Mouse (Mus musculus) limb, embryonic 15.5 days (tissue): ENCODE measurements at regions not wholly inside any gene's neighbourhood (a gene's known extent, or its start where the extent isn't known, plus 50 kb on each side); places are given as distances from the start of the nearest gene placed in this dataset.

Source experiments
- ATAC-seq: fragments of 200-750 bp; cut with Nextera tagmentation; 2 replicates; pipeline ENCODE4 v1.8.0; 2017; ENCODE audit warnings: low read depth, moderate TSS enrichment; ENCODE audit not compliant: insufficient number of reproducible peaks, low FRiP score, low TSS enrichment
- H3K27ac ChIP-seq: fragments of 300-500 bp; sonication (generic); 2 replicates; pipeline ENCODE4 v1.5.1; 2015; ENCODE audit warnings: moderate library complexity, mild to moderate bottlenecking, inconsistent platforms
- H3K27me3 ChIP-seq: fragments of 300-500 bp; sonication (generic); 2 replicates; pipeline ENCODE4 v1.6.1; 2015; ENCODE audit warnings: inconsistent platforms
- H3K36me3 ChIP-seq: fragments of 300-500 bp; sonication (generic); 2 replicates; pipeline ENCODE4 v1.6.1; 2015; ENCODE audit warnings: inconsistent platforms
- H3K4me1 ChIP-seq: fragments of 300-500 bp; sonication (generic); 2 replicates; pipeline ENCODE4 v1.6.1; 2015; ENCODE audit warnings: inconsistent platforms
- H3K4me2 ChIP-seq: fragments of 300-500 bp; sonication (generic); 2 replicates; pipeline ENCODE4 v1.6.1; 2015; ENCODE audit warnings: mild to moderate bottlenecking, inconsistent platforms
- H3K4me3 ChIP-seq: fragments of 300-500 bp; sonication (generic); 2 replicates; pipeline ENCODE4 v1.5.1; 2015; ENCODE audit warnings: mild to moderate bottlenecking, inconsistent platforms
- H3K9ac ChIP-seq: fragments of 300-500 bp; sonication (generic); 2 replicates; pipeline ENCODE4 v1.6.1; 2015; ENCODE audit warnings: inconsistent platforms
- H3K9me3 ChIP-seq: fragments of 300-500 bp; sonication (generic); 2 replicates; pipeline ENCODE4 v1.6.1; 2016; ENCODE audit warnings: inconsistent platforms
- WGBS: fragments of 180-500 bp; shearing (Covaris S2); methylation state at CpG from one replicate; pipeline ENCODE4 v1.1.7; 2015; 5-methylcytosine and 5-hydroxymethylcytosine counted together

GRCm38 (mm10) chr15:62238503-62239045 lies 1315.8 kb upstream of the A1bg start:
- Histone ChIP-seq H3K27ac (no peak overlapping the region), H3K4me2 (no peak overlapping the region), H3K4me3 (no peak overlapping the region), H3K36me3 (no peaks in the 10 kb centered on the region), H3K9me3 (no peaks in the 10 kb centered on the region), H3K9ac (no peak overlapping the region), H3K27me3 (no peaks in the 10 kb centered on the region), H3K4me1 (no peaks in the 10 kb centered on the region)
- 88% methylated on average over 5 of the region's 5 CpGs for WGBS
- ATAC-seq: no peak

- H3K36me3 ChIP-seq: no peaks in the 10 kb centered on the region
- H3K4me3 ChIP-seq: no peak overlapping the region
- H3K27me3 ChIP-seq: no peaks in the 10 kb centered on the region
- H3K4me2 ChIP-seq: no peak overlapping the region
- no peak overlapping the region for H3K27ac ChIP-seq
- H3K9ac ChIP-seq: no peak overlapping the region
- ATAC-seq: no peak
- WGBS: 65% methylated on average over 2 of the region's 2 CpGs
- H3K4me1 ChIP-seq: no peaks in the 10 kb centered on the region
- no peaks in the 10 kb centered on the region for H3K9me3 ChIP-seq
Measured at GRCm38 (mm10) chr15:62236056-62236455, 1313.2 kb upstream of the A1bg start.

GRCm38 (mm10) chr15:62234182-62234760 lies 1311.5 kb upstream of the A1bg start:
- H3K27me3 ChIP-seq: no peaks in the 10 kb centered on the region
- ATAC-seq: no peak
- 94% methylated on average over 4 of the region's 4 CpGs for WGBS
- no peak overlapping the region for H3K4me2 ChIP-seq
- H3K36me3 ChIP-seq: no peaks in the 10 kb centered on the region
- no peak overlapping the region for H3K27ac ChIP-seq
- no peaks in the 10 kb centered on the region for H3K9me3 ChIP-seq
- H3K9ac ChIP-seq: no peak overlapping the region
- H3K4me3 ChIP-seq: no peak overlapping the region
- no peaks in the 10 kb centered on the region for H3K4me1 ChIP-seq

GRCm38 (mm10) chr15:62233154-62233553 lies 1310.3 kb upstream of the A1bg start:
- Histone ChIP-seq H3K4me2 (no peak overlapping the region), H3K4me3 (no peak overlapping the region), H3K9ac (no peak overlapping the region), H3K9me3 (no peaks in the 10 kb centered on the region), H3K27me3 (no peaks in the 10 kb centered on the region), H3K36me3 (no peaks in the 10 kb centered on the region), H3K27ac (no peak overlapping the region), H3K4me1 (no peaks in the 10 kb centered on the region)
- 73% methylated on average over 8 of the region's 8 CpGs for WGBS
- no peak for ATAC-seq

GRCm38 (mm10) chr15:62231709-62232108 lies 1308.9 kb upstream of the A1bg start:
- Histone ChIP-seq H3K9me3 (no peaks in the 10 kb centered on the region), H3K4me2 (no peak overlapping the region), H3K27me3 (no peaks in the 10 kb centered on the region), H3K4me3 (no peak overlapping the region), H3K27ac (no peak overlapping the region), H3K4me1 (no peaks in the 10 kb centered on the region), H3K36me3 (no peaks in the 10 kb centered on the region), H3K9ac (no peak overlapping the region)
- 52% methylated on average over 2 of the region's 2 CpGs for WGBS
- no peak for ATAC-seq

GRCm38 (mm10) chr15:62230773-62231172 lies 1308.0 kb upstream of the A1bg start:
- H3K9ac ChIP-seq: no peak overlapping the region
- H3K4me2 ChIP-seq: no peak overlapping the region
- no peaks in the 10 kb centered on the region for H3K4me1 ChIP-seq
- no peak for ATAC-seq
- H3K27ac ChIP-seq: no peak overlapping the region
- no peaks in the 10 kb centered on the region for H3K27me3 ChIP-seq
- no peak overlapping the region for H3K4me3 ChIP-seq
- WGBS: 90% methylated on average over 5 of the region's 5 CpGs
- H3K9me3 ChIP-seq: no peaks in the 10 kb centered on the region
- H3K36me3 ChIP-seq: no peaks in the 10 kb centered on the region

- no peak overlapping the region for H3K4me3 ChIP-seq
- no peak overlapping the region for H3K9ac ChIP-seq
- H3K4me2 ChIP-seq: no peak overlapping the region
- H3K36me3 ChIP-seq: no peaks in the 10 kb centered on the region
- H3K27ac ChIP-seq: no peak overlapping the region
- no peaks in the 10 kb centered on the region for H3K4me1 ChIP-seq
- H3K9me3 ChIP-seq: no peaks in the 10 kb centered on the region
- no peaks in the 10 kb centered on the region for H3K27me3 ChIP-seq
- ATAC-seq: no peak
- 76% methylated on average over 8 of the region's 8 CpGs for WGBS
Measured at GRCm38 (mm10) chr15:62229491-62230283, 1306.9 kb upstream of the A1bg start.

GRCm38 (mm10) chr15:62229023-62229422 lies 1306.2 kb upstream of the A1bg start:
- Histone ChIP-seq H3K27ac (no peak overlapping the region), H3K27me3 (no peaks in the 10 kb centered on the region), H3K4me2 (no peak overlapping the region), H3K9ac (no peak overlapping the region), H3K4me3 (no peak overlapping the region), H3K36me3 (no peaks in the 10 kb centered on the region), H3K9me3 (no peaks in the 10 kb centered on the region), H3K4me1 (no peaks in the 10 kb centered on the region)
- no peak for ATAC-seq
- WGBS: 85% methylated on average over 3 of the region's 3 CpGs

- Histone ChIP-seq H3K4me2 (no peak overlapping the region), H3K4me3 (no peak overlapping the region), H3K4me1 (no peaks in the 10 kb centered on the region), H3K27ac (no peak overlapping the region), H3K36me3 (no peaks in the 10 kb centered on the region), H3K9ac (no peak overlapping the region), H3K27me3 (no peaks in the 10 kb centered on the region), H3K9me3 (no peaks in the 10 kb centered on the region)
- no peak for ATAC-seq
Measured at GRCm38 (mm10) chr15:62224798-62225197, 1302.0 kb upstream of the A1bg start.

- 85% methylated on average over 3 of the region's 3 CpGs for WGBS
- no peak overlapping the region for H3K4me2 ChIP-seq
- no peaks in the 10 kb centered on the region for H3K36me3 ChIP-seq
- H3K9me3 ChIP-seq: no peaks in the 10 kb centered on the region
- H3K27ac ChIP-seq: no peak overlapping the region
- ATAC-seq: no peak
- no peak overlapping the region for H3K9ac ChIP-seq
- H3K4me1 ChIP-seq: no peaks in the 10 kb centered on the region
- no peaks in the 10 kb centered on the region for H3K27me3 ChIP-seq
- H3K4me3 ChIP-seq: no peak overlapping the region
Measured at GRCm38 (mm10) chr15:62224191-62224590, 1301.4 kb upstream of the A1bg start.

- ATAC-seq: no peak
- Histone ChIP-seq H3K27ac (no peak overlapping the region), H3K27me3 (no peaks in the 10 kb centered on the region), H3K4me1 (no peaks in the 10 kb centered on the region), H3K9ac (no peak overlapping the region), H3K9me3 (no peaks in the 10 kb centered on the region), H3K4me2 (no peak overlapping the region), H3K4me3 (no peak overlapping the region), H3K36me3 (no peaks in the 10 kb centered on the region)
- WGBS: 90% methylated on average over 6 of the region's 6 CpGs
Measured at GRCm38 (mm10) chr15:62223156-62223840, 1300.5 kb upstream of the A1bg start.

GRCm38 (mm10) chr15:62222731-62223130 lies 1299.9 kb upstream of the A1bg start:
- Histone ChIP-seq H3K27ac (no peak overlapping the region), H3K4me1 (no peaks in the 10 kb centered on the region), H3K36me3 (no peaks in the 10 kb centered on the region), H3K27me3 (no peaks in the 10 kb centered on the region), H3K9me3 (no peaks in the 10 kb centered on the region), H3K9ac (no peak overlapping the region), H3K4me2 (no peak overlapping the region), H3K4me3 (no peak overlapping the region)
- 83% methylated on average over 5 of the region's 5 CpGs for WGBS
- ATAC-seq: no peak
